Mouse (Mus musculus) hindbrain, embryonic 12.5 days (tissue): ENCODE results near the gene Arhgef39. TPM values are rescaled to one million over a fixed set of nuclear protein-coding genes. Genes with fewer than 3 reads are reported as not detected.

Source experiments
- ATAC-seq: fragments of 200-750 bp; cut with Nextera tagmentation; 2 replicates; pipeline ENCODE4 v1.8.0; 2017; ENCODE audit warnings: moderate TSS enrichment; ENCODE audit not compliant: low FRiP score
- H3K27ac ChIP-seq: fragments of 300-500 bp; sonication (generic); 2 replicates; pipeline ENCODE4 v1.5.1; 2016; ENCODE audit warnings: mild to moderate bottlenecking
- H3K27me3 ChIP-seq: fragments of 300-500 bp; sonication (generic); 2 replicates; pipeline ENCODE4 v1.6.1; 2016; ENCODE audit warnings: mild to moderate bottlenecking
- H3K36me3 ChIP-seq: fragments of 300-500 bp; sonication (generic); 2 replicates; pipeline ENCODE4 v1.6.1; 2016; ENCODE audit warnings: mild to moderate bottlenecking
- H3K4me1 ChIP-seq: fragments of 300-500 bp; sonication (generic); 2 replicates; pipeline ENCODE4 v1.6.1; 2016
- H3K4me2 ChIP-seq: fragments of 300-500 bp; sonication (generic); replicated peaks from 2 replicates; pipeline ENCODE4 v1.6.1; 2016; ENCODE audit warnings: mild to moderate bottlenecking
- H3K4me3 ChIP-seq: fragments of 300-500 bp; sonication (generic); 2 replicates; pipeline ENCODE4 v1.5.1; 2016; ENCODE audit warnings: mild to moderate bottlenecking
- H3K9ac ChIP-seq: fragments of 300-500 bp; sonication (generic); 2 replicates; pipeline ENCODE4 v1.6.1; 2016; ENCODE audit warnings: mild to moderate bottlenecking, moderate library complexity
- H3K9me3 ChIP-seq: fragments of 300-500 bp; sonication (generic); replicated peaks from 2 replicates; pipeline ENCODE4 v1.6.1; 2016; ENCODE audit warnings: mild to moderate bottlenecking
- WGBS: fragments of 180-500 bp; shearing (Covaris S2); methylation state at CpG from one replicate; pipeline ENCODE4 v1.1.7; 2016; 5-methylcytosine and 5-hydroxymethylcytosine counted together
- polyA plus RNA-seq: library from polyadenylated mRNA; unstranded; fragments of >200 nt; fragmentation: Nextera tagmentation; extraction: Ambion mirVana; gene quantifications from 2 replicates; pipeline ENCODE4 v1.2.1, GENCODE M21; 2016

Arhgef39 gene
- polyA plus RNA-seq, 1 experiment from 2014 or later = 26.8 TPM

GRCm38 (mm10) chr4:43506074-43506473, 6.6 kb upstream of the Arhgef39 start:
- Histone ChIP-seq H3K4me1 (peaks cover 20% of the 10 kb centered on the region), H3K27me3 (peaks cover 43% of the 10 kb centered on the region), H3K27ac (no peak overlapping the region), H3K9ac (no peak overlapping the region), H3K36me3 (no peaks in the 10 kb centered on the region), H3K4me3 (no peak overlapping the region), H3K9me3 (no peaks in the 10 kb centered on the region), H3K4me2 (no peak overlapping the region)
- no peak for ATAC-seq
- WGBS = 69% methylated on average over 8 of the region's 8 CpGs

DNA sequence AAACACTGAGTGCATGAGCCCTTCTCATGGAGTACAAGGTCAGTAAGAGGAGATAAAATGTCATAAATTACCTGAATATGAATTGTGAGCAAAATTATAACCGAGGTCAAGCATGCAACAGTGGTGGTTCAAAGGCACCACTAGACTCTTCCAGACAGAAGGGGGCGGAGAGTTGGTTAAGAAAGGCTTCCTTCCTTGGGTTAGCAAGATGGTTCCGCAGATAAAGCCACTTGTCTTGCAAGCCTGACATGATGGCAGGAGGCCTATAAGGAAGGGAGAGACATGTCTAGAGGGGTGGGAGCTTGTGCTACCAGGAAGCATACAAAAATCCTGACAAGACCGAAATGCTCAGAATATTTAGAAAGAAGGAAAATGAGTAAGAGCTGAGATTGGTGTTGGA, 4.8 kb upstream of the Arhgef39 start:
- H3K4me3 ChIP-seq = no peak overlapping the region
- H3K4me1 ChIP-seq = peaks cover 20% of the 10 kb centered on the region
- 81% methylated on average over 4 of the region's 4 CpGs for WGBS
- H3K27me3 ChIP-seq = peaks cover 35% of the 10 kb centered on the region
- no peak overlapping the region for H3K9ac ChIP-seq
- no peak for ATAC-seq
- no peak overlapping the region for H3K4me2 ChIP-seq
- H3K9me3 ChIP-seq = no peaks in the 10 kb centered on the region
- no peaks in the 10 kb centered on the region for H3K36me3 ChIP-seq
- no peak overlapping the region for H3K27ac ChIP-seq

GRCm38 (mm10) chr4:43503506-43503905, 4.0 kb upstream of the Arhgef39 start:
- 82% methylated on average over 6 of the region's 6 CpGs for WGBS
- H3K9ac ChIP-seq = no peak overlapping the region
- H3K36me3 ChIP-seq = no peaks in the 10 kb centered on the region
- H3K4me1 ChIP-seq = peaks cover 19% of the 10 kb centered on the region
- no peaks in the 10 kb centered on the region for H3K9me3 ChIP-seq
- ATAC-seq = no peak
- no peak overlapping the region for H3K4me3 ChIP-seq
- no peak overlapping the region for H3K4me2 ChIP-seq
- peaks cover 27% of the 10 kb centered on the region for H3K27me3 ChIP-seq
- no peak overlapping the region for H3K27ac ChIP-seq

GRCm38 (mm10) chr4:43503041-43503440, 3.5 kb upstream of the Arhgef39 start:
- no peak for ATAC-seq
- 71% methylated on average over 2 of the region's 2 CpGs for WGBS

GRCm38 (mm10) chr4:43498983-43499382, 512 bp downstream of the Arhgef39 start:
- 15% methylated on average over 8 of the region's 8 CpGs for WGBS
- Histone ChIP-seq H3K9me3 (no peaks in the 10 kb centered on the region), H3K4me1 (peaks cover 31% of the 10 kb centered on the region), H3K4me3 (peak overlapping the region; percentile 45), H3K27ac (no peak overlapping the region), H3K9ac (peak overlapping the region; percentile 42; the same call in 1 of the 2 replicates), H3K27me3 (peaks cover 5% of the 10 kb centered on the region; the same call in 1 of the 2 replicates), H3K4me2 (peak overlapping the region; percentile 64), H3K36me3 (peaks cover 13% of the 10 kb centered on the region; the same call in 1 of the 2 replicates)
- peak; percentile 64; the same call in 1 of the 2 replicates for ATAC-seq

More at GRCm38 (mm10) chr4:43503041-43503440, 3.5 kb upstream of the Arhgef39 start:
- Histone ChIP-seq H3K27me3 (peaks cover 22% of the 10 kb centered on the region), H3K27ac (no peak overlapping the region), H3K36me3 (no peaks in the 10 kb centered on the region), H3K9me3 (no peaks in the 10 kb centered on the region), H3K4me3 (no peak overlapping the region), H3K4me1 (peaks cover 19% of the 10 kb centered on the region), H3K9ac (no peak overlapping the region), H3K4me2 (no peak overlapping the region)

- ATAC-seq = no peak
- Histone ChIP-seq H3K4me1 (peaks cover 33% of the 10 kb centered on the region), H3K4me3 (peak overlapping the region; percentile 45), H3K9ac (no peak overlapping the region), H3K27ac (no peak overlapping the region), H3K4me2 (peak overlapping the region; percentile 64), H3K27me3 (peaks cover under 1% of the 10 kb centered on the region; the same call in 1 of the 2 replicates), H3K36me3 (peaks cover 13% of the 10 kb centered on the region; the same call in 1 of the 2 replicates), H3K9me3 (no peaks in the 10 kb centered on the region)
- 77% methylated on average over 4 of the region's 4 CpGs for WGBS
Observed at GRCm38 (mm10) chr4:43497946-43498345, 1.5 kb downstream of the Arhgef39 start.

GRCm38 (mm10) chr4:43497405-43497804, 2.1 kb downstream of the Arhgef39 start:
- Histone ChIP-seq H3K9me3 (no peaks in the 10 kb centered on the region), H3K4me3 (no peak overlapping the region), H3K9ac (no peak overlapping the region), H3K36me3 (peaks cover 13% of the 10 kb centered on the region; the same call in 1 of the 2 replicates), H3K4me1 (peaks cover 33% of the 10 kb centered on the region), H3K4me2 (no peak overlapping the region), H3K27me3 (no peaks in the 10 kb centered on the region; the same call in 1 of the 2 replicates), H3K27ac (no peak overlapping the region)
- 93% methylated on average over 8 of the region's 8 CpGs for WGBS
- no peak for ATAC-seq

DNA sequence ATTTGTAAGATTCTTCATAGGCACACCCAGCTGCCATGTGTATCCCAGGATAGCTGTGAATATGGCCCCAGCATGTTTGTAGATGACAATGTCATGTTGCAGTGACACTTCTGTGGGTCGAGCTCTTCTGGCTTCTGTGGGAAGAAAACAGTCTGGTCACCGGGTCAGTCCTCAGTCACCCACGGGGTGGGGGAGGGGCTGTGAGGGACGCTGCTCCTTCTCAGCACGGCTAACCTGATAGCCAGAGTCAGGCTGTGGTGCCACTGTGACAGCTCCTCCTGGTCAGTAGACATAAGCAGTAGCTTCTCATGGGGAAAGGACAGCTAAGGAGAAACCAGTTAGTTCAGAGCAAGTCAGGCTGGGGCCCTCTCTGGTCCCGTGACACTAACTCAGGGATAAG, 2.9 kb downstream of the Arhgef39 start:
- H3K36me3 ChIP-seq = peaks cover 13% of the 10 kb centered on the region; the same call in 1 of the 2 replicates
- no peak overlapping the region for H3K27ac ChIP-seq
- no peaks in the 10 kb centered on the region; the same call in 1 of the 2 replicates for H3K27me3 ChIP-seq
- 63% methylated on average over 6 of the region's 6 CpGs for whole genome bisulfite sequencing
- H3K4me2 ChIP-seq = no peak overlapping the region
- H3K4me3 ChIP-seq = no peak overlapping the region
- ATAC-seq = no peak
- H3K9me3 ChIP-seq = no peaks in the 10 kb centered on the region
- peaks cover 33% of the 10 kb centered on the region for H3K4me1 ChIP-seq
- H3K9ac ChIP-seq = no peak overlapping the region

- H3K27ac ChIP-seq = peak overlapping the region; percentile 88
- peak overlapping the region; percentile 82 for H3K9ac ChIP-seq
- H3K9me3 ChIP-seq = 0 out of 2 replicates have a peak, but pooled peaks cover 4% of the 10 kb centered on the region
- peak overlapping the region; percentile 61 for H3K4me2 ChIP-seq
- peaks cover 30% of the 10 kb centered on the region for H3K4me1 ChIP-seq
- H3K4me3 ChIP-seq = peak overlapping the region; percentile 76
- peaks cover 13% of the 10 kb centered on the region; the same call in 1 of the 2 replicates for H3K36me3 ChIP-seq
- no peaks in the 10 kb centered on the region for H3K27me3 ChIP-seq
- ATAC-seq = no peak
- WGBS = 4% methylated on average over 9 of the region's 9 CpGs
Observed at GRCm38 (mm10) chr4:43493846-43494240, 5.7 kb downstream of the Arhgef39 start.

DNA sequence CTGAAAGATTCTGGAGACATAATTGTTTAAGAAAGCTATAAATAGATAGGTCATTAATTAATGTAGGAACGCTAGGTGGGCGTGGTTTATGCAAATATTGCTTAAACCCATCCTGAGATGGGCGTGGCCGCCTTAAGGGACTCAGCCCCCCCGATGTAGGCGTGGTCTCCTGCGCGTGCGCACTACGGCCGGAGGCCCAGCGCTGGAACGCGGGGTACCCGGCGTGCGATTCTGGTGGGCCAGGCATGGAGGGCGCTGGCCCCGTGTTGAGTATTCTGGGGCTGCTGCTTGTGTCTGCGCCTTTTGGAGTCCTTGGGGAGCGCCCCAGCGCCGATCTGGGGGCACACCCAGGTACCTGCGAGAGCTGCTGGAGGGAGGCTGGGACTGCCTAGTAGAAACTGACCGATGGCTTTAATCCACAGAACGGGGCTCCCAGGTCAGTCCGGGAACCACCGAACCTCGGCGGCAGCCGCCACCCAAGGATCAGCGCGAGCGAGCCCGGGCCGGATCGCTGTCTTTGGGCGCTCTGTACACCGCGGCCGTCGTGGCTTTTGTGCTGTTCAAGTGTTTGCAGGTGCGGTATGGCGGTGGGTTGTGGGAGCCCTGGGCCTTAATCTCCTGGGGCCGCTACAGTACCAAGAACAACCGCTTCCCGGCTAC, 6.2 kb downstream of the Arhgef39 start:
- 0 out of 2 replicates have a peak, but pooled peaks cover 4% of the 10 kb centered on the region for H3K9me3 ChIP-seq
- peak; percentile 94 for ATAC-seq
- H3K27me3 ChIP-seq = no peaks in the 10 kb centered on the region
- peak overlapping the region; percentile 76 for H3K4me3 ChIP-seq
- under 1% methylated on average over 47 of the region's 47 CpGs for WGBS
- peak overlapping the region; percentile 61 for H3K4me2 ChIP-seq
- peaks cover 25% of the 10 kb centered on the region for H3K4me1 ChIP-seq
- H3K27ac ChIP-seq = peak overlapping the region; percentile 88
- H3K9ac ChIP-seq = peak overlapping the region; percentile 82
- H3K36me3 ChIP-seq = peaks cover 13% of the 10 kb centered on the region; the same call in 1 of the 2 replicates

DNA sequence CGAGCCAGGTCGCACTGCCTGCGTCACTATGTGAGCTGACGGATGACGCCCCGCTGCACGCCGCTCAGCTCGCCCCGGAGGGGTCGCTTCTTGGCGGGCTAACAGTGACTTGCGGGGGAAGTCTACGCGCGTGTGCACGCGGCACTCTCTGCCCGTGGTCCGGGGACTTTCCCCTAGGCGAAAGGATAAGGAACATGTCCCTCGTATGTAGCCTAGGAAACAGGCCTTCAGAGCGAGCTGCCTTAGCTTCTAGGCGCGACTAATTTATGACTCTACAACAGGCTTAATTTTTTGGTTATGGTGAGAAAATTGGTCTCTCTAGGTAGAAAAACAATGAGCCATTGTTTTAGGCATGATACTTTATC, 6.7 kb downstream of the Arhgef39 start, which contains the start of gene Ccdc107:
TSS of gene Ccdc107 (plus strand) at position 80 of the 365 bp plus-strand sequence.
- peak within 1 kb of the TSS; percentile 61 for H3K4me2 ChIP-seq
- peak within 1 kb of the TSS; percentile 88 for H3K27ac ChIP-seq

DNA sequence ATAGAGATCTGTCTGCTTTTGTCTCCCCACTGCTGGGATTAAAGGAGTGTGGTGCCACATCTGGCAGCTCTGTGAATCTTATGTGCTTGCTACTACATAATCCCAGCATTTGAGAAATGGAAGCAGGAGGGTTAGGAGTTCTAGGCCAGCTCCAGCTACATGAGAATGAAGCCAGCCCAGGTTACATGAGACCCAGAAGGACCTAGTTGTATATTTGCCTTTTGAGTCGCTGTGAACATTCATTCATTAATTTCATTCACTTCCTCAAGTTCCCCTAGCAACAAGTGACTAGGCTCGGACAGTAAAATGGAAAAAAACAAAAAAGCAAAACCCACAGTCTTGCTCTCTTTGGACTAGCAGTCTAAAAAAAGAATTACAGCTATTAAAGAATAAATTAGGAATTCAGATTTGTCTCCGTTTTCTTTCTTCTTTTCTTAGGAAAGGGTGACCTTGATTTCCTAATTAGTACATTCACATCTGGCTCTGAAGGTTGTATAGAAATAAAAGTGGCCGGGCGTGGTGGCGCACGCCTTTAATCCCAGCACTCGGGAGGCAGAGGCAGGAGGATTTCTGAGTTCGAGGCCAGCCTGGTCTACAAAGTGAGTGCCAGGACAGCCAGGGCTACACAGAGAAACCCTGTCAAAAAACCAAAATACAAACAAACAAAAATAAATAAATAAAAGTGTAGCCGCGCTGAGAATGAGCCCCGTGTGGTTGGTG, 7.2 kb downstream of the Arhgef39 start:
- H3K27ac ChIP-seq = peak overlapping the region; percentile 88
- ATAC-seq = no peak
- peak overlapping the region; percentile 76 for H3K4me3 ChIP-seq
- peak overlapping the region; percentile 61 for H3K4me2 ChIP-seq
- H3K9ac ChIP-seq = no peak overlapping the region
- peaks cover 14% of the 10 kb centered on the region for H3K4me1 ChIP-seq
- peaks cover 13% of the 10 kb centered on the region; the same call in 1 of the 2 replicates for H3K36me3 ChIP-seq
- 46% methylated on average over 12 of the region's 12 CpGs for WGBS
- H3K9me3 ChIP-seq = 0 out of 2 replicates have a peak, but pooled peaks cover 4% of the 10 kb centered on the region
- H3K27me3 ChIP-seq = no peaks in the 10 kb centered on the region

More for the DNA sequence above, 6.7 kb downstream of the Arhgef39 start, which contains the start of gene Ccdc107:
- peak within 1 kb of the TSS; percentile 76 for H3K4me3 ChIP-seq
- no peaks in the 10 kb centered on the region for H3K27me3 ChIP-seq
- peak; percentile 99 for ATAC-seq
- 0 out of 2 replicates have a peak, but pooled peaks cover 4% of the 10 kb centered on the region for H3K9me3 ChIP-seq
- peak within 1 kb of the TSS; percentile 82 for H3K9ac ChIP-seq
- WGBS = under 1% methylated on average over 25 of the region's 25 CpGs
- H3K4me1 ChIP-seq = peaks cover 19% of the 10 kb centered on the region
- H3K36me3 ChIP-seq = peaks cover 13% of the 10 kb centered on the region; the same call in 1 of the 2 replicates
